Mouse (Mus musculus): ENCODE data around the gene Hax1.

Gene Hax1

GRCm38 (mm10) chr3:89998612-89999054, at the start of gene Hax1:
Hax1 (minus strand) TSS chr3:89998780.
- peak; percentile 93 to 95 for DNase-seq

GRCm38 (mm10) chr3:90036263-90036662, 37.7 kb upstream of the Hax1 start:
- no peak for DNase-seq

- DNase-seq: no peak
Measured at GRCm38 (mm10) chr3:90034653-90035052, 36.1 kb upstream of the Hax1 start.

GRCm38 (mm10) chr3:90016626-90017025, 18.0 kb upstream of the Hax1 start:
- no peak for DNase-seq

GRCm38 (mm10) chr3:90010291-90010690, 11.7 kb upstream of the Hax1 start:
- no peak for DNase-seq

- no peak for DNase-seq
Measured at GRCm38 (mm10) chr3:90004091-90004796, 5.7 kb upstream of the Hax1 start.

- peak in 1 of 2 experiments; percentile 5 for DNase-seq
Measured at GRCm38 (mm10) chr3:89999830-90000229, 1.2 kb upstream of the Hax1 start.

- DNase-seq: no peak
Measured at GRCm38 (mm10) chr3:89999090-89999489, 510 bp upstream of the Hax1 start.

GRCm38 (mm10) chr3:89997791-89998495, 637 bp downstream of the Hax1 start:
- DNase-seq: peak; percentile 11 to 16

GRCm38 (mm10) chr3:89994807-89995515, 3.6 kb downstream of the Hax1 start:
- DNase-seq: no peak

GRCm38 (mm10) chr3:89987822-89988221, 10.8 kb downstream of the Hax1 start:
- DNase-seq: no peak

GRCm38 (mm10) chr3:89987211-89987610, 11.4 kb downstream of the Hax1 start:
- no peak for DNase-seq

GRCm38 (mm10) chr3:89982426-89982825, 16.2 kb downstream of the Hax1 start:
- DNase-seq: no peak

GRCm38 (mm10) chr3:89976859-89977258, 21.7 kb downstream of the Hax1 start:
- DNase-seq: no peak

GRCm38 (mm10) chr3:89968509-89968908, 30.1 kb downstream of the Hax1 start:
- no peak for DNase-seq

GRCm38 (mm10) chr3:89966946-89967345, 31.6 kb downstream of the Hax1 start:
- DNase-seq: no peak

- no peak for DNase-seq
Measured at GRCm38 (mm10) chr3:89965972-89966371, 32.6 kb downstream of the Hax1 start.

- DNase-seq: no peak
Measured at GRCm38 (mm10) chr3:89965557-89965956, 33.0 kb downstream of the Hax1 start.

GRCm38 (mm10) chr3:89963926-89964739, 34.4 kb downstream of the Hax1 start:
- DNase-seq: peak; percentile 72 to 78

- DNase-seq: peak; percentile 48 to 60
Measured at GRCm38 (mm10) chr3:89963221-89963763, 35.3 kb downstream of the Hax1 start, which contains the start of gene Atp8b2. Atp8b2 (minus strand) TSS chr3:89963508.

GRCm38 (mm10) chr3:89962751-89963220, 35.8 kb downstream of the Hax1 start:
- DNase-seq: peak in 1 of 2 experiments; percentile 34
